Mouse (Mus musculus): Measurements from ENCODE around the gene Gpr101.

Gpr101 gene

GRCm38 (mm10) chrX:57503634-57504033 lies at the start of gene Gpr101:
Gpr101 (minus strand) TSS chrX:57503757.
- no peak for DNase-seq

- DNase-seq, result no peak
These were observed 17.8 kb upstream of the Gpr101 start for GRCm38 (mm10) chrX:57521117-57522095.

- no peak for DNase-seq
These were observed 2.7 kb upstream of the Gpr101 start for GRCm38 (mm10) chrX:57506247-57506646.
